Mouse (Mus musculus): ENCODE measurements around the gene Nudt8. TPM values are rescaled to one million over a fixed set of nuclear protein-coding genes. Genes with fewer than 3 reads are reported as not detected.
"Not testable (repeated sequence)": the region's sequence is repeated elsewhere in the genome, so short reads cannot be mapped to it uniquely, and the experiment has no call there.

The Nudt8 gene
- total and polyA plus RNA-seq, 3 experiments, result 24.7 to 40.2 (median 36.3) TPM

DNA sequence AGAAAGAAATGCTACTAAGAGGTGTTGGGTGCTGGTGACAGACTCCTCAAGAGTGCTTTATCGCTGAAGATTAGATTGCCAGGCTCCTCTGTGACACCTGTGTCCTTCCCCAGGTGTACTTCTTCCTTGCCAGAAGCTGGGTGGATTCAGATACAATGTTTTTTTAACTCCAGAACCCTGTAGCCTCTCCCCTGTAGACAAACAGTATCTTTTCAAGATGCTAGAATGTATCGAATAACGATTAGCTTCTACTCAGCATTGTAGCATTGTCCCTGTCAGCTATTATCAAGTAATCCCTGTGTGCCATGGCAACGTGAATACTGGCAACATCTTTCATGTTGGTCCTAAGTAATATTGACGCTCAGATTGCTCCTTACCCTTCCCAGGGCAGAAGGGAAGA is 33.4 kb downstream of the Nudt8 start:
- Histone ChIP-seq H3K4me1 (ENCODE audit: control insufficient read depth in 1 of 2, insufficient read depth in 2 of 2) (peaks cover 10 to 22% of the 10 kb centered on the region in 2 experiments), H3K36me3 (replicated peaks in 1 of 2; ENCODE audit: control insufficient read depth in 1 of 2, insufficient read depth in 1 of 2, low read length in 1 of 2) (peaks cover 4 to 15% of the 10 kb centered on the region in 2 experiments), H3K4me3 (replicated peaks in 1 of 3; ENCODE audit: low read depth in 2 of 3, low read length in 2 of 3, poor library complexity in 1 of 3) (no peak overlapping the region), H3K79me2 (replicated peaks; ENCODE audit: control insufficient read depth, extremely low read depth, insufficient read depth, poor library complexity, severe bottlenecking) (peaks cover 4% of the 10 kb centered on the region; the same call in 1 of the 2 replicates), H3K27ac (ENCODE audit: insufficient read depth, low read depth) (no peak overlapping the region), H3K27me3 (replicated peaks) (no peaks in the 10 kb centered on the region), H3K4me2 (ENCODE audit: insufficient read depth, low read depth, poor library complexity, severe bottlenecking) (no peak overlapping the region), H3K9me3 (replicated peaks; ENCODE audit: low read length) (peaks cover 2% of the 10 kb centered on the region), H3K9ac (ENCODE audit: insufficient read depth, low read depth) (no peak overlapping the region)
- in situ Hi-C loops (cut with MboI; ENCODE audit: low pct_ligation_motif_present, low pct_unique_long_range_greater_than_20kb, low sequenced_read_pairs), result no loop called here
- no peak for DNase-seq (ENCODE audit: extremely low read depth)
- TF ChIP-seq MAZ (IDR thresholded peaks at IDR 0.05; ENCODE audit: low read depth, low read length) (no peak), MEF2A (IDR thresholded peaks at IDR 0.05; ENCODE audit: borderline replicate concordance, low read depth, low read length) (no peak), MYC (IDR thresholded peaks at IDR 0.05; ENCODE audit: low read depth, low read length) (no peak), IRF4 (IDR thresholded peaks at IDR 0.05; ENCODE audit: low read depth, low read length) (no peak), E2F4 (IDR thresholded peaks at IDR 0.05; ENCODE audit: insufficient replicate concordance, low read depth, low read length) (no peak)
- dilution Hi-C loops (cut with MboI; ENCODE audit: extremely low pct_ligation_motif_present, extremely low pct_unique_long_range_greater_than_20kb, low sequenced_read_pairs), result no loop called here

- Histone ChIP-seq H3K27me3 (replicated peaks) (no peaks in the 10 kb centered on the region), H3K4me3 (replicated peaks in 1 of 3; ENCODE audit: low read depth in 2 of 3, low read length in 2 of 3, poor library complexity in 1 of 3) (peak overlapping the region; percentile 37 to 58 (median 46)), H3K79me2 (replicated peaks; ENCODE audit: control insufficient read depth, extremely low read depth, insufficient read depth, poor library complexity, severe bottlenecking) (peaks cover 4% of the 10 kb centered on the region; the same call in 1 of the 2 replicates), H3K27ac (ENCODE audit: insufficient read depth, low read depth) (no peak overlapping the region), H3K9ac (ENCODE audit: insufficient read depth, low read depth) (peak overlapping the region; percentile 43; the same call in 1 of the 2 replicates), H3K4me1 (ENCODE audit: control insufficient read depth in 1 of 2, insufficient read depth in 2 of 2) (peaks cover 10 to 25% of the 10 kb centered on the region in 2 experiments), H3K36me3 (replicated peaks in 1 of 2; ENCODE audit: control insufficient read depth in 1 of 2, insufficient read depth in 1 of 2, low read length in 1 of 2) (peaks cover 4 to 15% of the 10 kb centered on the region in 2 experiments), H3K4me2 (ENCODE audit: insufficient read depth, low read depth, poor library complexity, severe bottlenecking) (peak overlapping the region; percentile 55), H3K9me3 (replicated peaks; ENCODE audit: low read length) (no peaks in the 10 kb centered on the region)
- in situ Hi-C loops (cut with MboI; ENCODE audit: low pct_ligation_motif_present, low pct_unique_long_range_greater_than_20kb, low sequenced_read_pairs), result no loop called here
- TF ChIP-seq TCF12 (IDR thresholded peaks at IDR 0.05; ENCODE audit: low read depth, low read length), result no peak
- TF ChIP-seq CHD2 (IDR thresholded peaks at IDR 0.05; ENCODE audit: low read length), result peak; percentile 57; the same call in 1 of the 2 replicates
- peak; percentile 56; the same call in 1 of the 2 replicates for TF ChIP-seq MYC (IDR thresholded peaks at IDR 0.05; ENCODE audit: low read depth, low read length)
- TF ChIP-seq MAX (IDR thresholded peaks at IDR 0.05; ENCODE audit: low read length), result peak; percentile 46
- DNase-seq (ENCODE audit: extremely low read depth), result peak; percentile 54
- dilution Hi-C loops (cut with MboI; ENCODE audit: extremely low pct_ligation_motif_present, extremely low pct_unique_long_range_greater_than_20kb, low sequenced_read_pairs), result no loop called here
Observed at GRCm38 (mm10) chr19:4036327-4037045, 36.1 kb downstream of the Nudt8 start.

DNA sequence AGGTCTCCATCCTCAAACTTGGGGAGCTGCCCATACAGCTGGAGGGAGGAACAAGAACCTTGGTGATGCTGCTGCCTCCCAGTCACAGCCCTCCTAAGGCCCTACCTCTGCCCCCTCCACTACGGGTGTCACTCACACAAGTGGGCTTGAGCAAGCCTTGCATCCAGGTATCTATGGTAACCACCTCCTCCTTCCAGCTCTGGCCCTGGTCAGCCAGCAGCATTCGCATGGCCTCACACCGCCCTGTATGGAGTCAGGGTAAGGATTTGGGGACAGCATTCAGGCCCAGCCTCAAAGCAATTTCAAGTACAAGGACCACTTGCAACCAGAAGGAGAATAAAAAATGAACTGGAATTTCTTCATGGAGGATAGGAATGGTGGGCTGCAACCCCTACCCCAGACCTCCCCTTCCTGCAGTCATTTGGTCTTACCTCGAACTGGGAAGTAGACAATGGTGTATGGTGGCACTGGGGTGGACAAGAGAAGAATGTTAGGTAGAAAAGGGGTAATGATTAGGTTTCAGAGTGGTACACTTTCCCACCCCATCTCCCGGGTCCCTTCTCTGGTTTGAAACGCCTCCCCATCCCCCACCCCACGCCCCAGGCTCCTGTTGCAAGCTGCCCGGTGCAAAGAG is 36.9 kb downstream of the Nudt8 start:
- H3K9me3 ChIP-seq (replicated peaks; ENCODE audit: low read length); DNase-seq (ENCODE audit: extremely low read depth); dilution Hi-C loops (cut with MboI; ENCODE audit: extremely low pct_ligation_motif_present, extremely low pct_unique_long_range_greater_than_20kb, low sequenced_read_pairs); in situ Hi-C loops (cut with MboI; ENCODE audit: low pct_ligation_motif_present, low pct_unique_long_range_greater_than_20kb, low sequenced_read_pairs); H3K79me2 ChIP-seq (replicated peaks; ENCODE audit: control insufficient read depth, extremely low read depth, insufficient read depth, poor library complexity, severe bottlenecking); H3K27me3 ChIP-seq (replicated peaks): not testable (repeated sequence)
- Histone ChIP-seq H3K4me2 (ENCODE audit: insufficient read depth, low read depth, poor library complexity, severe bottlenecking) (peak overlapping the region; percentile 94), H3K9ac (ENCODE audit: insufficient read depth, low read depth) (peak overlapping the region; percentile 76), H3K4me3 (replicated peaks in 1 of 3; ENCODE audit: low read depth in 2 of 3, low read length in 2 of 3, poor library complexity in 1 of 3) (peak overlapping the region; percentile 70 to 92 (median 76)), H3K4me1 (ENCODE audit: control insufficient read depth in 1 of 2, insufficient read depth in 2 of 2) (peaks cover 10 to 25% of the 10 kb centered on the region in 2 experiments), H3K27ac (ENCODE audit: insufficient read depth, low read depth) (0 out of 2 replicates have a peak overlapping the region, but pooled peaks have one; percentile 22), H3K36me3 (replicated peaks in 1 of 2; ENCODE audit: control insufficient read depth in 1 of 2, insufficient read depth in 1 of 2, low read length in 1 of 2) (peaks cover 4 to 15% of the 10 kb centered on the region in 2 experiments)

All from CH12.LX (cell line).